Mouse (Mus musculus): ENCODE results near the gene Dbn1.

- TF ChIP-seq POLR2A (IDR thresholded peaks at IDR 0.05; ENCODE audit: borderline replicate concordance, low read depth, low read length) (no peak), CTCF (IDR thresholded peaks at IDR 0.05; ENCODE audit: low read depth, low read length) (no peak)
Observed at GRCm38 (mm10) chr13:55473076-55473831, 14.7 kb downstream of the Dbn1 start.

All from bone marrow macrophage, adult 2 months (primary cell).